Mouse (Mus musculus) adrenal gland, postnatal 14 days (tissue): ENCODE measurements at regions not wholly inside any gene's neighbourhood (a gene's known extent, or its start where the extent isn't known, plus 50 kb on each side); places are given as distances from the start of the nearest gene placed in this dataset.
"Not testable (repeated sequence)": the region's sequence is repeated elsewhere in the genome, so short reads cannot be mapped to it uniquely, and the experiment has no call there.

Source experiments
- DNase-seq: peaks from one replicate; pipeline ENCODE4 v3.0.0; 2021; ENCODE audit warnings: mixed read lengths

DNA sequence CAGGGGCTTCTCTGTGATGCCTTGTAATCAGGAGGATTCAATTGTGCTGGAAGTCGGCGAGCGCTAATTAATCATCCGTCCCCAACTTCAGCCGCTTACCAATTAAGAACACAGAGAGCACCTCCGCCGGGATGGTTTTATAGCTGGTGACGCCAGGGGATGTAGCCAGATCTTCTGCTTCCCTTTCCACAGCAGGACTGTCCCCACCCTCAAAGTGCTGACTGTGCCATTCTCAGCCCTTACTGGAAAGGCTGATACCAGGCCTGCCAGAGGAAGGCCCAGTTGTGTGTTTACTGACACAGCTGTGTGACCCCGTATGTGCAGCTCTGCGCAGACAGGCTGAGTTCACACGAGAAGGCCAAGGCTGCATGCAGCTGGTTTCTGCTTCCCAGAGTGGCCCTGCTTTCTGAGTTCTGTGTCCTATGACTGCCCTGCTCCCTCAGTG lies 59.9 kb upstream of the Bend4 start:
- DNase-seq: no peak

GRCm38 (mm10) chr5:67490709-67491108 lies 62.6 kb upstream of the Bend4 start:
- DNase-seq: not testable (repeated sequence)

- no peak for DNase-seq
These were observed 64.8 kb upstream of the Bend4 start for GRCm38 (mm10) chr5:67492893-67493302.

- DNase-seq: no peak
These were observed 68.6 kb upstream of the Bend4 start for GRCm38 (mm10) chr5:67496710-67497109.

DNA sequence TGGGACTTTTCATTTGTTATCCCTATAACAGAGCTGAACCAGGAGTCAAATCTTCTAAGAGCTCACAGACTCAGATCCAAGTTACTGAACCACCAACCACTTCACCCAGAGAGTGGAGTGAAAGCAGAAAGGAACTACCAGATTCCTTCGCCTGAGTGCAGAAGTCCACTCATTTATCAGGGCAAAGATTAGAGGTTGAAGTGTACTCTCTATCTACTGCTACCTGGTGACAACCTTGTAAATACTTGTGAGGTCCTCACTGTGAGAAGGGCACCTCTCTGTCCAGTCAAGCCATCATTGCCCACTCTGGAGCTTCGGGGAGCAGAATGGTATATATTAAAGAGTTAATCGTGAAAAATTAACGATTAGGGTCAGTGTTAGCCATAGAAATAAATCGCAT lies 87.4 kb upstream of the Shisa3 start:
- DNase-seq: no peak

- DNase-seq: no peak
These were observed 86.2 kb upstream of the Shisa3 start for GRCm38 (mm10) chr5:67521423-67521912.

DNA sequence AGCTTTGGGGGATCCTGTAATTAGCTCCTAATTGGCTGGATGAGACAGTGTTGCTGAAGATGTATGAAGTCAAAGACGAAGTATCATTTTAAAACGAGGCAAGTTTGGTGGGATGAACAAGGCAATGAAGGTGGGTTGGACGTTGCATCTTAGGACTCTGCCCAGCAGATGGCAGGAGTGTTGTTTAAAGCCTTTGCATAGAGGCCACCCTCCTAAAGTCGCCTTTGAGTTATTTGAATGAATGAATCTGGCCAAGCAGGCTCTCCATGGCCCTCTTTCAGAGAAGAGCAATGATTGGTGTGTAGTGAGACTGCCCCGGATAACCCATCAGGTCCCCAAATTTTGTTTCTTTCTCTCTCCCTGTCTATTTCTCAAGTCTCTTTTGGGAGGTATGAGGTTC lies 77.5 kb upstream of the Shisa3 start:
- no peak for DNase-seq

GRCm38 (mm10) chr5:67530957-67531356 lies 76.7 kb upstream of the Shisa3 start:
- peak; percentile 45 for DNase-seq

DNA sequence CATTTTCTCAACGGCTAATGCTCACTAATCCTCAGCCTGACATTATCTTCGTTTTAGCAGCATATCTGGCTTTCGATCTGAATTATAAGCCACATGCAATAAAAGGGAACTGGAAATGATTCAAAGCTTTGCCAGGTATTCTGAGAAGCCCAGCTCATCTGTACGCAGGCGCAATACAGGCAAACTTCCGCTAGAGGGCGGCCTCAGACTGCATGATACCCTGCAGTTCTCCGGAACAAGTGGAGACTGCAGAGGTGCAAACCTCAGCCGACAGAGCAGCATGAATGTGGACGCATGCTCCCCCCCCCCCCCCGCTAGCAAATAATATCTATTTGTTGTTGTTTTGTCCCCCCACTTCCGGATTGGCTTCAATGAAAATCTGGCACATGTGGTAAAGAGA lies 75.3 kb upstream of the Shisa3 start:
- DNase-seq: peak; percentile 86

- DNase-seq: peak; percentile 38
These were observed 74.9 kb upstream of the Shisa3 start for GRCm38 (mm10) chr5:67532756-67533255.

- no peak for DNase-seq
These were observed 73.6 kb upstream of the Shisa3 start for GRCm38 (mm10) chr5:67534056-67534455.

DNA sequence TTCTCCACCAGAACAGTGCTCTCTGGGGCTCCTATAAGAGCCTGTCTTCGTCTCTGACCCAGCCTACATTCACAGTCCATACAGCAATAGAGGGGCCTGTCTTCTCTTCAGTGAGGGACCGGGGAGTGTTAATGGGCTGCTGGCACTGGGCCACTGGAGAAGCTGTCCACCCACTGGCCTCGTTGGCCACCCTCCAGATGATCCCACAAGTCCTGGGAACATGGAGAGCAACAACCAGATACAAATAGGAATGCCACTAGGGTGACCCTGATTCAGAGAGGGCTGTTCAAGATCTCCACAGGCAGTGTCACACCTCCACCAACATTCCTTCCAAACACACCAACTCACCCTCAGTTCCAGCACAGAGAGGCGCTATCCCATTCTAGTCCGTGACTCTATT lies 69.7 kb upstream of the Shisa3 start:
- no peak for DNase-seq

DNA sequence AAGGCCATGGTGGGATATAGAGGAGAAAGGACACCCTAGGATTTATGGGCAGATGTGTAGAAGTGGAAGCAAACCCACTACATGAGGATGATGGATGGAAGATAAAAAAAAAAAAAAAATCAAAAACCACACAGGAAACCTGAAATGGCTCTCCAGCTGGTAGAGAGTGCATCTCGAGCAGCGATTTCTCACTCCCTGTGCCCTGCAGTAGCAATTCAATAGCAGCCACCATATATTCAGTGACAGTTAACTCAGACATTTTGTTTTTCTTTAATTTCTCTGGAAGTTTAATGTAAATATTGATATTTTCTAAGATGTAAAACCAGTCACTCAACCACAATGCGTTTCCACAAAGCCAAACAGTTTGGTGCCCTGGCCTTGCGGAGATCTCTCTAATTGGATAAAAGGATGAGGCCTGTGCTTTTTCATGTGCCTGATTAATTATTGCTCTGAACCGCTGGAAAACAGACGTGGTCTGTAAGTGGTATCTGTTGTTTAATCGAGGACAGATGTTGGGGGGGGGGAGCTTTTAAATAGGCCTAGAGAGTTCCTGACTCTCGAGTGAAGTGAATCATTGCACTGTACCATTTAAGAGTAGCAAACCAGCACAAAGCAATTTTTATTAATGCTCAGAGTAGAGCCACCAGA lies 68.0 kb upstream of the Shisa3 start:
- no peak for DNase-seq

DNA sequence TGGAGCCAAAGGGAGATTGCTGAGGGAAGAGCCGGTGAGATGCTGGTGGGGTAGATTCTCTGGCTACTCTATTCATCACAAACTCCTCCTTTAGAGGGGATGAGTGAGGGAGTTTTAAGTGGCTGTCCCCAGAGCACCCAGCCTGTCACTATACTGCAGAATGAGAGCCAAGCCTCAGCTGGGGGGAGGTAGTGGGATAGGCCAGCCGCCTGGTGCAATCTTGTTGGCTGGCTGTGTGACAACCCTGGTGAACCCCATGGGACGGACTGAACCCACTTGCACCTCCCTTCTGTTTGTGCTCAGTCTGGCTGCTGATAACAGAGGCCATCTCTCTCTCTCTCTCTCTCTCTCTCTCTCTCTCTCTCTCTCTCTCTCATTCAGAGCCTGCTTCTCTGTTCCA lies 65.8 kb upstream of the Shisa3 start:
- peak; percentile 34 for DNase-seq

GRCm38 (mm10) chr5:67544028-67544589 lies 63.6 kb upstream of the Shisa3 start:
- DNase-seq: no peak

DNA sequence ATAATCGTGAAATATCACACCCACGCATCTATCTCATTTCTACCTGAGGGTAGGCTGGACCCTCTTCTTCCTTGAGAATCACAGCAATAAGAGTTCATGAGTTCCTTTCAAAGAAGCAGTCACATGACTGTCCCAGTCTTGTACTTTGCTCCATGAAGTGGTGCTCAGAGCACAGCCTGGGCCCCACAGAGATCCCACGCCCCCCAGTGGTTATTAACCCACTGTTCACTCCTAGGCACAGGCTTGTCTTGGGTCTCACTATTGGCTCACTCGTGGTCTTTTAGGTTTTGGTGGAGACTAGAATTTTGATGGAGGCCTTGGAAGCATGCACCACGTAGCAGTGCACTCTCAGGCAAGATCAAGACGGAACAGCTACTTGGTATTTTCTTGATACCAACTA lies 57.4 kb upstream of the Shisa3 start:
- no peak for DNase-seq

GRCm38 (mm10) chr5:67551668-67552390 lies 55.9 kb upstream of the Shisa3 start:
- no peak for DNase-seq

DNA sequence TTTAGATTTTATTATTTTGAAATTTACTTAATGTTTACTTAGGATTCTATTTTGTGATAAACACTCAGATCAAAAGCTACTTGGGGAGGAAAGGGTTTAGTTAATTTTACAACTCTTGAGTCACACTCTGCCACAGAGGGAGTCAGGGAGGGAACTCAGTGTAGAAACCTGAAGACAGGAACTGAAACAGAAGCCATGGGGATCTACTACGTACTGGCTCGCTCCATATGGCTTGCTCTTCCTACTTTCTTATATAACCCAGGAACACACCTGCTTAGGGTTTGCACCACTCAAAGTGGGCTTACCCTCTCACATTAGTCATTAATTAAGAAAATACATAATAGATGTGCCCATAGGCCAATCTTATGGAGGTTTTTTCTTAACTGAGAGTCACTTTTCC lies 54.8 kb upstream of the Shisa3 start:
- DNase-seq: no peak
